Mouse (Mus musculus) thymus, postnatal 36 days (tissue): ENCODE results near the gene Csf2rb.
"Not testable (repeated sequence)": the region's sequence is repeated elsewhere in the genome, so short reads cannot be mapped to it uniquely, and the experiment has no call there.

Source experiments
- DNase-seq, 2 experiments: peaks; one replicate each; pipeline ENCODE4 v3.0.0; 2022; ENCODE audit warnings: mixed read lengths in 2 of 2

The Csf2rb gene

DNA sequence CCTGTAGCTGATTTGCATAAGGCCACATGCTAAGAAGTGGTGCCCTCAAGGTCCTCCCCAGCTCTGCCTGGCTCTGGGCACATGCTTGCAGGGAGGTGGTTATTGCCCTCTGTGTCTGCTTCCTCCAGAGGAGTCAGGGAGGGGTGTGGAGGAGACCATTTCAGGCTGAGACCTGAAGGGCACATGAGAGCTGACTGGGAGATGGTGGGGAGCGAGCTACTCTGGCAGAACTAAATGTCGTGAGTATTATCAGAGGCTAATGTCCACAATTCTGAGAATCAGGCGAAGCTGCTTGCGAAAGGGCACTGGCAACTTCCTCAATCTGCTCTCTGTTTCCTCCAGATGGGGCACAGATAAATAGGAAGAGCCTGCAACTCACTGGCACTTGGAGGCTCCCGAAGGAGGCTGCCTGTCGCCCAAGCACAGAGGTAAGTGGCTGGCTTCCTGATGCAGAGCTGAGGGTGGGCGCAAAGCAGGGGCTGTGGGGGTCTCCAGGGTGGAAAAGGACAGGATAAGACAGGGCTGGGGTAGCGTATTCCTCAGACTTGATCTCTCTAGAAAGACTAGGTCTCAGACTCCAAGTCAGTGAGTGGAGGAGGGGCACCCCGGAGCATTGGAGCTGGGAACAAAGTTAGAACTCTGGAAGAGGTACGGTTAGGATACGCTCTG is at the start of gene Csf2rb:
Gene Csf2rb, plus strand, starts transcription at position 82 of the 669 bp plus-strand sequence.
- no peak for DNase-seq

DNA sequence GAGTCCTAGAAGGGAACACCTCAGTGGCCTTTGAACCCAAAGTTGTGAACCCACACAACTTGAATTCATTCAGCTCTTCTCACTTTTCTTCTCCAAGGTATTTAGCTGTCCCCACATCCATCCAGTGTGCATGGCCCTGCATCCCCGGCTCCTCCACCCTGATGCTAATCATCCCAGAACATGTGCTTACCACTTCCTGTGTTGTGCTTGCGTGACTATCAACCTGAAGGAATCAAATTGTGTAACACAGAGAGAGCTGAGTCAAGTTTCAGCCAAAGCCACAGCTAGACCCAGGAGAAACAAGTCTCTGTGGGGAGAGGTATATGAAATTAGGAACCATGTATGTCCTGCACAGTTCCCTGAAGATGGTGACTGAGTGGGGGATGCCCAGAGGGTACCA is 47.2 kb upstream of the Csf2rb start:
- DNase-seq = no peak

DNA sequence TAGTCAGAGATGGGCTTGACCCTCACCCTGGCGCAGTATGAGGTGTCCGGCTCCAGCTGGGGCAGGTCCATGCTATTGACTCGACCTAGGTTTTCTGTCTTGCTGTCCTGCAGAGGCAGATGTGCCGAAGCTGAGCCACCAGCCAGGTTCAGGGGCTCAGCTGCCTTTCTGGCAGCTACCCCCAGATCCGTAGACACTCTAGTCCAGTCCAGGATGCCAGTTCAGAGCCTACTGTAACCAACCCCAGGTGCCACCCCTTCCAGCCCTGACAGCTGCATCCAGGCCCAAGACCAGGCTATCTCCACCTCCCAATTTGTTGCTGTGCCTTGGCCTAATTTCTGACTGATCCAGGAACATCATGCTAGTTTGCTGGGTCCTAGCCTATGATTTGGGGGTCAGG is 37.6 kb upstream of the Csf2rb start:
- no peak for DNase-seq

DNA sequence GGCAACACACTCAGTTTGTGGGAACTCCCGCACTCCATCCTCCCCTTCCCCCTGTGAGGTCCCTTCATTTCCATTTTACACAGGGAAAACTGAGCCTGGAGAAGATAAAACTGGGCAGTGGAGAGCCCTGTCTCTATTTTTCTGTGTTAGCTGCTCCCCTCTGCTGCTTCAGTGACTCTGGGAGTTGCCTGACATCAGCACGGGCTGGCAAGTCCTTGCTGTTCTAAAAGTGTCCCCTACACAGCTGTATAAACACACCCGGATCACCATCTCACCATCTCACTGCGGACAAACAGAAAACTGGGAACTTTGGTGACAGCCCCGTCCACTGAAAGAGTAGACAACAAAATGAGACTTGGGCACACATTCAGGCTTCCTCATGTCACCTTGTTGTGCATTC is 35.8 kb upstream of the Csf2rb start:
- not testable (repeated sequence) for DNase-seq

DNA sequence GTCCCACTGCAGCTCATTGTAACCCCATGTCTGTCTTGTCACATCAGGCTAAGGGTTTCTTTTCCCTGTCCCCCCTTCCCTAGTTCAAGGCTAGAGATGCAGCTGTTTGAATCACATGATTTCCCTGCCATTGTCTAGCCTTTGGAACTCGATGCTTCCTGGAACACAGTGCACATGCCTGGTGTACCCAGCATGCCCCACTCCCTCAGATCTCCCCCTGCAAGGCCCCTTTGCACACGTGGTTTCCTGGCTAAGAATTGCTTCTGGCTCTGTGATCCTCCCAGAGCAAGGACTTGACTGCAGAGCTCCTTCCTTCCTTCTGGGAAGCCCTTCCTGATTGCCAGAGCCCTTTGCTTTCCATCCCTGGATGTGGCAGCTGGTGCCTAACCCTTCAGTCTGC is 32.3 kb upstream of the Csf2rb start:
- DNase-seq = not testable (repeated sequence)

DNA sequence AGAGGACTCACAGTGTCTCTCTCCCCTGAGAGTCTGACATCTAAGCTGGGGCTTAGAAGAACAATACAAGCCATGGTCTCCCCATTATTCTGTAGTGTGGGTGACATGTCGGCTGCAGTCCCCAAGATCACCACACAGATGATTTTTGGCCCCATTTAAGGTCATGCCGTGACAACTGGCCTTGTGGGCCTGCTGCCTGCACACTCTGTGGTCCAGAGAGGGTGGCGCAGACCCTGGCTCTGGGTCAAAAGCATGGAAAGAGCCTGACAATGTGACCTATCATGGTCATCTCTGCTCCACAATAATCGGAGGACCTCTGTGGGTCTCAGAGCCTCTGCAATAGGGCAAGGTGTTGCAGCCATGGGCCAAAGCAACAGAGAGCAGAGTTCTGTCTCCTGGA is 31.8 kb upstream of the Csf2rb start:
- DNase-seq = no peak

DNA sequence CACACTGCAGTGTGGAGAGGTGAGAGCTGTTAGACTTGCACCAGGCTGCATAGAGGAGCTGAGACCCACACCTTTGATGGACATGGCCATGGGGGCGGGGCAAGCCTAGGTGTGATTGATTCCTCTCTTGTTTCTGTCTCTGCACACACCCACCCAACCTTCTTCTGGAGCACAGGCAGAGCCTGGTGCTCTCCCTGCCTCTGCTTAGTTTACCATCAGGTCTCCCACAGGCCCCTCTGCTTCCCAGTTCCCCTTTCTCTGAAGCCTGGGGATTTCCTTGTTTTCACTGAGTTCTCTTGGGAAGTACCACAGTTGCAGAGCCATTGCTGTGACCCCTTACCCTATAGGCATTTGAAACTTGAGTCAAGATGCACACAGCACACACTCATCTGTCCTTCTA is 27.0 kb upstream of the Csf2rb start:
- no peak for DNase-seq

DNA sequence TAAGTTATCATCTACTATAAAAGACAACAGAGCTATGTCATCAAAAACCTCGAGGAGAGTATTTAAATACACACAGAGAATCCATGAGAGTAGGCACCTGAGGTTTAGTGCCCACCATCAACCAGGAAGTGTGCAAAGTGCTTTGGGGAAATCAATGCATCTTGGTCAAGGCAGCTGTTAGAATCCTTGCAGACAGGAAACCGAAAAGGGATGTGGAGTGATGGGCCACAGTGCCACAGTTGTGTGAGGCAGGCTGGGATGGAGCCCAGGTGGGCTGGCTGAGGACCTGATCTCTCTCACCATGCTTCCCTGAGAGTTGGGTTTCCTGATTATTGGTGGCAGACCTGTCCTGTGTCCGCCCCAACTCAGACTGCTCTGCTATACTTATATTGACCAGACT is 25.9 kb upstream of the Csf2rb start:
- no peak for DNase-seq

DNA sequence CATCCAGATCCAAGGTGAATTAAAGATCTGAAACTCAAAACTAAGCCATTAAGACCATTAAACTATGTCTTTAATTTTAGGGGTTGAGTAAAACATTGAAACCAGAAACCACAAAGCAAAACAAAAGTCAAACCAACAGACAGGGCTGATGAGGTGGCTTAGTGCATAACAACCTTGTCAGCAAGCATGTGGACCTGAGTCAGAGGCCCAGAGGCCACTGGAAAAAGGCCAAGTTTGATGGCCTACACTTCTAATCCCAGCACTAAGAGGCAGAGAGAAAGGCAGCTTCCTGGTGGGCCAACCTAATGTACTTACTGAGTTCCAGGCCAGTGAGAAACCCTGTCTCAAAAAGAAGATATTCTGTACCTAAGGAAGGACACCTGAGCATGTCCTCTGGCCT is 24.8 kb upstream of the Csf2rb start:
- DNase-seq = no peak

DNA sequence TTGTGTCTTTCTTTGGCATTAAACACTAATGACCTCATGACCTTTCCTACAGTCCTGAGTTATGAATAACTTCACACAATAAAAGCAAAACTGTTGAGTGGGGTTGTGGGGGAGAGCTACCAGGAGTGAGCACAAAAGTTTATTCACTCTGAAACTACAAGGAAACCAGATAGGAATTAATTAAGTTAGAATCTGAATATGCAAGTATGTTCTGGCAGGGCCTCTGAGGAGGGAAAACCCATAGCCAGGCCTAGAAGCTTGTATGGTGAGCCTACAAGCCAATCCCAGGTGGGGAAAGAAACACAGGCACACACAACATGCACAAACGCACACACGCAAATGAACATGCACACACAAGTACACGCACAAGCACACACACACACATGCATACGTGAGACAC is 22.8 kb upstream of the Csf2rb start:
- DNase-seq = no peak

DNA sequence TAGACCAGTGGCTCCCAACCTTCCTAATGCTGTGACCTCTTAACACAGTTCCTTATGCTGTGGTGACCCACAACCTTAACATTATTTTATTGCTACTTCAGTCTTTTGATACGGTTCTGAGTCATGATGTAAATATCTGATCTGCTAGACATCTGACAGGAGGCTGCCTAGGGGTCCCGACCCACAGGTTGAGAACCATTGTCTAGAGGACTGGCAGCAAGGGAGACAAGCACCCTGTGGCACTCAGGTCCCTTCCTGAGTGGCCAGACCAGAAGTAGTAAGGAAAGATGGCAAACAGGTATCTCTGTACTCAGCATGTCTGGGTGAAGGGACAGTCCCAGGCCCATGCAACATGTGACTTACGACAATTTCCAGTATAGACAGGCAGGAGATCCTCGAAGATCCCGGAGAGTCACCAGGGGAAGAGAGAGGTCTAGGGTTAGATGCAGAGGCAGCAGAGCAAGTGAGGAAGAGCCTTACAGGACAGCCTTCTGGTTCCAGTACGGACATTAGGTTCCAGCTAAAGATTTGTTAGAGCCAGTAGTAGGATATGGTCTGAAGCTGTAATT is 21.8 kb upstream of the Csf2rb start:
- DNase-seq = no peak

DNA sequence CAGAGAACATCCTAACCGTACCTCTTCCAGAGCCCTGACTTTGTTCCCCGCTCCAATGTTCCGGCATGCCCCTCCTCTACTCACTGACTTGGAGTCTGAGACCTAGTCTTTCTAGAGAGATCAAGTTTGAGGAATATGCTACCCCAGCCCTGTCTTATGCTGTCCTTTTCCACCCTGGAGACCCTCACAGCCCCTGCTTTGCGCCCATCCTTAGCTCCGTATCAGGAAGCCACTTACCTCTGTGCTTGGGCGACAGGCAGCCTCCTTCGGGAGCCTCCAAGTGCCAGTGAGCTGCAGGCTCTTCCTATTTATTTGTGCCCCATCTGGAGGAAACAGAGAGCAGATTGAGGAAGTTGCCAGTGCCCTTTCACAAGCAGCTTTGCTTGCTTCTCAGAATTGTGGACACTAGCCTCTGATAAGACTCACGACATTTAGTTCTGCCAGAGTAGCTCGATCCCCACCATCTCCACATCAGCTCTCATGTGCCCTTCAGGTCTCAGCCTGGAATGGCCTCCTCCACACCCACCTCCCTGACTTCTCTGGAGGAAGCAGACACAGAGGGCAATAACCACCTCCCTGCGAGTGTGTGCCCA is 20.1 kb upstream of the Csf2rb start, which contains the start of gene Csf2rb2:
Gene Csf2rb2, minus strand, starts transcription at position 381 of the 593 bp plus-strand sequence.
- DNase-seq = no peak

DNA sequence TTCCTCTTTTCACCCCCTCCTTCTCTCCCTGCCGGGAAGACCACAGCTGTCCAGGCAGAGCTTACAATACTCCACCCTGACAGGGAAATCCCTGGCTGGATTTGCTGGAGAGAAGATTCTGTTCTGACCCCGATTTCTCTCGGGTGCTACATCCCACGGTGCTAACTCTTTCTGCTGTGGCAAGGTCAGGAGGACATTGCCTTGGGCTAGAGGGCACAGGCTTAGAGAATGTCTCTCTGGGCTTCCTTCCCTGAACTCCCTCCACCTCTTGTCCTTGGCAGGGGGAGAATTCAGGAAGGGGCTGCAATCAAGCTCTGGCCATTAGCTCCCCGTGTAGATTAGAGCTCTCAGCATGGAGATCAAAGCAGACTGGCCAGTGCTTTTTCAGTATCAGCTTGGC is 15.7 kb upstream of the Csf2rb start:
- DNase-seq = no peak

DNA sequence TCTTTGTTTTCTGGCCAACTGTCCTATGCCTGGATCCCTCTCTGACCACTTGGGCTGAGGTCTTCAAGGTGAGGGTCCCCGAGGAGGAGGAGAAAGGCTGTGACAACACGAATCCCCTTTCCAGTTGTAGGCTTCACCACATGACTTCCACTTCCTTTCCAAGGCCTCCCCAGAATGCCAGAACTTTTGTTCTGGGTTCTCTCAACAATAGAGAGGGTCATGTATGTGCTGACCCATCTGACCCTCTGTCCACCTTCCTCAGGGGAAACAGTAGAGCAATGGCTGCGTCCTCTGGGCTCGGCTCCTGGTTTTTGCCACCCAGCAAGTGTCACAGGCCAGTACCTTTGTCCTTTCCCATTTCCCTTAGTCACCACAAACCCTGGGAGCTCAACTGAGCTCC is 14.6 kb upstream of the Csf2rb start:
- no peak for DNase-seq

DNA sequence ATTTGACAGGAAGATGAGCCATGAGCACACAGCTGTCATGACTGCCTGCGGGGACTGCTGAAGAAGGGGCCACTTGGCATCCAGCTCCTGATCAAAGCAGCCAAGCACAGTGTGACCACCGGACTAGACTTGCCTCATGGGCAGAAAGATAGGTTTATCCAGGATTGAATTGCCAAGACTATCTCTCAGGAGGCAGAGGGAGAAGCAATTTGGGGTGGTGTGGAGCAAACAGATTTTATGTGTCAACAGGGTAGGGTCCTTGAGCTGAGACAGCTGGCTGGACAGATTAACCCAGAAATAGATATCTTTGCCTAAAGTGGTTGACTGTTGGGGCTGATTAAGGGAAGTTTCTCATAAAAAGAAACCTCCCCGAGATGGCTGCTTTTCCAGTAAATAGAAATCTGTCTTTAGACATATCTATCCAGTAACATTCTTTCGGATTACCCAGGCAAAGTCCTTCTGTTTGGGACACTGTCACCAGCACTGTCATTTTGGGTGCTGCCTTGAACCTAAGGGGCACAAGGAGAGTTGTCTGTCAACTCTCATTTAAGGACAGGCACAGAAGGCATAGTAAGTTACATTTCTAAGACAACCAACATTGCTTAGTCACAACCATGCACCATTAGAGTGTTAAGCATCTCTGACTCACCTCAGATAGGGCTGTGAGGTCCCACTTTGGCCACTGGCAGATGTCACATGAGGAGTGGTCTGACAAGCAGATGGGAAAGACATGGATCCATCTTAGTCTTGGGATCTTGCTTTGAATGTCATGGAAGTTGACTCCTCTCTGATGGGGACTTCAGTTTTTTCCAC is 12.9 kb upstream of the Csf2rb start:
- not testable (repeated sequence) for DNase-seq

DNA sequence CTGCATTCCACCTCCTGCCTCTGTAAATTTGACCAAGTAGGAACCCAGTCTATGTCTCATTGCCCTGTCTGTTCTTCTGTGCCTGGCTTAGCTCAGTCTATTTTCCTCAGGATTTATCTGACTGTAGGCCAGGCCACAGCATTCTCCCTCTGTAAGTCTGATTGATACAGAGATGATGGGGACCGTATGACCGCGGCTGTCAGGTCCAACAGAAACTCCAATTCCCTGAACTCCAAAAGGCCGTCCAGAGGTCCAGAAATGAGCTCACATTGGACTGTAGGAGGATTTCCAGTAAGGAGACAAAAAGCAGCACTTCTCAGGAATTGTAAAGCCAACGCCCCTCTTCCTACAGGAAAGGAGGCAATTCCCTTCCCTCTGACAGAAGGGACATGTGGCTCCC is 11.9 kb upstream of the Csf2rb start:
- not testable (repeated sequence) for DNase-seq

DNA sequence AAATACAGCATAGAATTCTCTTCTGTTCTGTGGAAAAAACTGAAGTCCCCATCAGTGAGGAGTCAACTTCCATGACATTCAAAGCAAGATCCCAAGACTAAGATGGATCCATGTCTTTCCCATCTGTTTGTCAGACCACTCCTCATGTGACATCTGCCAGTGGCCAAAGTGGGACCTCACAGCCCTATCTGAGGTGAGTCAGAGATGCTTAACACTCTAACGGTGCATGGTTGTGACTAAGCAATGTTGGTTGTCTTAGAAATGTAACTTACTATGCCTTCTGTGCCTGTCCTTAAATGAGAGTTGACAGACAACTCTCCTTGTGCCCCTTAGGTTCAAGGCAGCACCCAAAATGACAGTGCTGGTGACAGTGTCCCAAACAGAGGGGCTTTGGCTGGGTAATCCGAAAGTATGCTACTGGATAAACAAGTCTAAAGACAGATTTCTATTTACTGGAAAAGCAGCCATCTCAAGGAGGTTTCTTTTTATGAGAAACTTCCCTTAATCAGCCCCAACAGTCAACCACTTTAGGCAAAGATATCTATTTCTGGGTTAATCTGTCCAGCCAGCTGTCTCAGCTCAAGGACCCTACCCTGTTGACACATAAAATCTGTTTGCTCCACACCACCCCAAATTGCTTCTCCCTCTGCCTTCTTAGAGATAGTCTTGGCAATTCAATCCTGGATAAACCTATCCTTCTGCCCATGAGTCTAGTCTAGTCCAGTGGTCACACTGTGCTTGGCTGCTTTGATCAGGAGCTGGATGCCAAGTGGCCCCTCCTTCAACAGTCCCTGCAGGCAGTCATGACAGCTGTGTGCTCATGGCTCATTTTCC is 7.0 kb upstream of the Csf2rb start:
- not testable (repeated sequence) for DNase-seq

DNA sequence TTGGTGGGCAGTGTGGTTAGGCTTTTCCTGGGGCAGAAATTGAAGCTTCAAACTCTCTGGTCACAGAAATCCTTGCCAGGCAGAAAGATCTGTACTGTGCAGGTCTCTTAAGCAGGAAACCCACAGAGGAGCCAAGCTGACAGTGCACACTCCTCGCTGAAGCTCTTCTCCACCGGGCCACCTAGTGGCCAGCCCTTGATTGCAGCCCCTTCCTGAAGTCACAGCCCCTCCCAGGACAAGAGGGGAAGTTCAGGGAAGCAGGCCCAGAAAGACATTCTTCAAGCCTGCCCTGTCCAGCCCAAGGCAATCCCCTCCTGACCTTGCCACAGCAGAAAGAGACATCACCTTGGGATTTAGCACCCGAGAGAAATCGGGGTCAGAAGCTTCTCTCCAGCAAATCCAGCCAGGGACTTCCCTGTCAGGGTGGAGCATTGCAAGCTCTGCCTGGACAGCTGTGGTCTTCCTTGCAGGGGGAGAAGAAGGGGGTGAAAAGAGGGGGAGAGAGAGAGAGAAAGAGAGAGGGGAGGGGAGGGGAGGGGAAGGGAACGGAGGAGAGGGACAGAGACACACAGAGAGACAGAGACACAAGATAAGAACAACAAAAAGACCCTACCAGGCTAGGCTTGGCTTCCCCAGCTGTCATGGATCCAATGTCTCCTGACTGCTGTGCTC is 4.6 kb upstream of the Csf2rb start:
- DNase-seq = peak; percentile 55

DNA sequence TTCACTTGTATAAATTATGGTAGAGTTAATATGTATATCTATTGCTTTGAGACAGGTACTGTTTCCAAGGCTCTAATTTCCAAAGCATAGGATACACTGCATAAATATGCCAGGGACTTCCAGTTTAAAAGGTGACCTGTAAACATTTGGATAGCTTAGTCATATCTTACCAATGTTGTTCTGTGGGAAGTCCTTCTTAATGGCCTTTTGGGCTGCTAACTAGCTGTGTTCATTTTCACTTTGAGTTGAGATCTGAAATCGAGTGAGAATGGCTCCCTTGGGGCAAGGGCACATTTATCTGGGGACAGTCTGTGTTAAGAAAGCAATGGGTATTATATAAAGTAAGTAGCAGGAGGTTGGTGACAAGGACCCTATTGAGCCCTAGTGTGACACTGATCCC is 2.2 kb upstream of the Csf2rb start:
- no peak for DNase-seq

DNA sequence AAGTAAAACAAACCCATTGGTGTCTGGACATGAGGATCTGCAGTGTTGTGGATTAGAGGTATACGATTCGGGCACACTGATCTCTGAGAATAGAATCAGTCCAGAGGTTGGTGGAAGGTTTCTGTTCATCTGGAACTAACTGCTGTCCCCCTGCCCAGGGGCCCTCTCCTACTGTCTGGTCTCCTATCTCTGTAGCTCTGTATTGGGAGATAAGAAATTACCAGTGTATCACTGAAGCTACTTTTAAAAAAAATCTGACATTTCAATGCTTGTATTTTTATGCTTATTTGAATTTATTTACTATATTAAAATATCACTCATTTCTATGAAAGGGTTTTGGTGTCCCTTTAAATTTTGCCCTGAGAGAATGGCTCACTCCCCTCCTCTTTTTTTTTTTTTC is 1.3 kb upstream of the Csf2rb start:
- no peak for DNase-seq

DNA sequence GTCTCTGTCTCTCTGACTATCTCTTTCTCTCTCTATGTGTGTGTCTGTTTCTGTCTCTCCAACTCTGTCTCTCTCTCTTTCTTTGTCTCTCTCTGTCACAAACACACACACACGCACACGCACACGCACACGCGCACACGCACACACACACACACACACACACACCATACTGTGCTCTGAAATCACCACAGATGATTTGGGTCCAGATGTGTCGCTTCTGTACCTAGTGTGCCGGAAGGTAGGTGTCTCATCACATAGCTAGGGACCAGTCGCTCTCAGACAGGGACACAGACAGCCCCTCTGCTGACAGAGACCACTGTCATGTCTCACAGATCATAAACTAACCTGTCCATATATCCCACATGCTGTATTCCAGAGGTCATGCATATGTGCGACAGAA is 1.2 kb downstream of the Csf2rb start:
- no peak for DNase-seq

DNA sequence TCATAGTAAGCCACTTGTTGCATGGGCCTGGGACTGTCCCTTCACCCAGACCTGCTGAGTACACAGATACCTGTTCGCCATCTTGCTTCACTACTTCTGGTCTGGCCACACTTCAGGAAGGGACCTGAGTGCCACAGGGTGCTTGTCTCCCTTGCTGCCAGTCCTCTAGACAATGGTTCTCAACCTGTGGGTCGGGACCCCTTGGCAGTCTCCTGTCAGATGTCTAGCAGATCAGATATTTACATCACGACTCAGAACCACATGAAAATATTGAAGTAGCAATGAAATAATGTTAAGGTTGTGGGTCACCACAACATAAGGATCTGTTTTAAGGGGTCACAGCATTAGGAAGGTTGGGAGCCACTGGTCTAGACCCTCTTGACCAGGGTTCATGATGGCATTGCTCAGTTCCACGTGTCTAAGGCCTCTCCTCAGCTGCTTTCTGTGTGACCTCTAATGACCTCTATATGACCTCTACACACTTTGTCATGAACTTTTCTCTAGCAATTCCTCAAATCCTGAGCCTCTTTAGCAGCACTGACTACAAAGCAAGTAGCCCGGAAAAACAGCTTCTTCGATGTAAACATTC is 2.3 kb downstream of the Csf2rb start:
- DNase-seq = not testable (repeated sequence)
